ENCODE assay signal across 16 mouse cellular contexts in genomic region chr15:6218087-6218486, GRCm38 (mm10).
"Had no signal": no experiment of that assay in that cellular context is flagged by ENCODE, and none has a peak within 500 bp of the region (broad histone marks: within the 10 kb centered on the region; RNA-seq: fewer than 3 reads in every experiment).

No protein-coding gene starts in this region.

- H3K9ac ChIP-seq: neural tube, embryonic 13.5 days; neural tube, embryonic 15.5 days; stomach, embryonic 15.5 days had no signal

- H3K4me2 ChIP-seq: neural tube, embryonic 13.5 days; neural tube, embryonic 15.5 days; stomach, embryonic 15.5 days had no signal

- H3K27me3 ChIP-seq: neural tube, embryonic 13.5 days; neural tube, embryonic 15.5 days; stomach, embryonic 15.5 days had no signal

- H3K27ac ChIP-seq: neural tube, embryonic 13.5 days; neural tube, embryonic 15.5 days; stomach, embryonic 15.5 days; stomach, postnatal 0 days had no signal

- H3K4me3 ChIP-seq: neural tube, embryonic 13.5 days; neural tube, embryonic 15.5 days; stomach, embryonic 15.5 days had no signal

- H3K9me3 ChIP-seq: neural tube, embryonic 13.5 days; neural tube, embryonic 15.5 days; stomach, embryonic 15.5 days had no signal

- H3K36me3 ChIP-seq: neural tube, embryonic 13.5 days; neural tube, embryonic 15.5 days; stomach, embryonic 15.5 days had no signal

- DNase-seq: retina, postnatal 1 day; right cerebral cortex, adult 18-20 months; right cerebral cortex, postnatal 14 days; right cerebral cortex, postnatal 25 days; right cerebral cortex, postnatal 4 days; spleen, adult 18-20 months; thymus, adult 18-20 months; thymus, adult 2 months; thymus, postnatal 14 days; thymus, postnatal 25 days; thymus, postnatal 36 days; thymus, postnatal 4 days had no signal

- H3K4me1 ChIP-seq: neural tube, embryonic 13.5 days; neural tube, embryonic 15.5 days; stomach, embryonic 15.5 days had no signal
